Mouse (Mus musculus): ENCODE measurements around the gene Pan3. TPM values are rescaled to one million over a fixed set of nuclear protein-coding genes. Genes with fewer than 3 reads are reported as not detected.

The Pan3 gene
- total RNA-seq, 2 experiments from 2014 or later, result 156 to 404 TPM

GRCm38 (mm10) chr5:147430936-147431839, 1.2 kb downstream of the Pan3 start:
- peak; percentile 42 for ATAC-seq (replicated peaks; ENCODE audit: poor library complexity)

- no peak for ATAC-seq (replicated peaks; ENCODE audit: poor library complexity)
These were observed 3.0 kb downstream of the Pan3 start for GRCm38 (mm10) chr5:147432927-147433326.

DNA sequence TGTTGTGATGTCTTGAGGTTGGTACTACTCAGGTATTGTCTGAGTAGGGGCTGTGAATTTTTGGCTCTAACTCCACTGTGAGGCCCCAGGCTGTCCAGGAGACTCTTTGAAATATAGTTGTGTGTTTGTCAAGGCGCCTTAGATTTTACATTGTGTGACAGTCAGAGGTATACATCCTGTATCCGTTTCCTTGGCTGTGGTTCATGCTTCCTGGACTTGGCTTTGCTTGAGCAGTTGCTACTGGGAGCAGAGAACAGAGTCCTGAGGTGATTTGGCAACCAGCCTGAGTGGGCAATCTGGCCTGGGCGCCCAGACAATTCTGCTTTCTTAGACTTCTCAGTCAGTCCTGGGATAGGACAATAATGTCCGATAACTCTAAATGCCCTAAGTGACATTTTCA, 5.3 kb downstream of the Pan3 start:
- ATAC-seq (replicated peaks; ENCODE audit: poor library complexity), result peak; percentile 30

DNA sequence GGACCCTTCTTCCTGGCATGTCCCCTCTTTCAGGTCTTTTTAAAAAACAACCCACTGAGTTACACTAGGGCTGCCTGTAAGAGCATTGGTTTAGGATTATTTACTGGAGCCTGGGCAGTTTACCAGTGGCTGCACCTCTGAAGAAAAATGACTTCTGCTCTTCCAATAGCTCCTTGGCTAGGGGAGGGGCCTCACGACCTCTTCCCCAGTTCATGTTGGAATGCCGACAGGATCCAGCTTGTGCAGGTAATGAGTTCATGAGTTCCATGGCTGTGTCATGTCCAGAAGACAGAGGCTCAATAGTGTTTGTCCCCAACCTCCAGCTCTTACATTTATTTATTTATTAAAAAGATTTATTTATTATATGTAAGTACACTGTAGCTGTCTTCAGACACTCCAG, 5.8 kb downstream of the Pan3 start:
- no peak for ATAC-seq (replicated peaks; ENCODE audit: poor library complexity)

DNA sequence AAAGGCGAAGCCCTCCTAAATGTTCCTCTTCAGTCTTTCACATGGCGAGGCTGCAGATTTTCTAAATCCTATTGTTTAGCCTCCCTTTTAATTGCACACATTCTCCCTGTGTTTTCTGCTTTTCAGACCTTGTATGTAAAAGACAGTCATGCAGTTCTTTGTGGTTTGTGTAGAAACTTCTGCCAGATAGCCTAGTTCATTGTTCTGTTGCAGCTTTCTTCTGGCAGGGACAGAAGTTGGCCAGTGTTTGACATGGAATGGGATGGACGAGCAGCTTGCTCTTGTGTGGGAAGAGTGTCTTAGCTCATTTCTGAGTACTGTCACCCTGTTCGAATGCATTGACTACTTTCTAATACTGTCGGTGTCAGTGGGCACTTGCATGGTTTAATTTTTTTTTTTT, 6.5 kb downstream of the Pan3 start:
- ATAC-seq (replicated peaks; ENCODE audit: poor library complexity), result no peak

GRCm38 (mm10) chr5:147440996-147441507, 11.1 kb downstream of the Pan3 start:
- ATAC-seq (replicated peaks; ENCODE audit: poor library complexity), result no peak

- ATAC-seq (replicated peaks; ENCODE audit: poor library complexity), result peak; percentile 68
These were observed 12.0 kb downstream of the Pan3 start for GRCm38 (mm10) chr5:147441979-147442378.

DNA sequence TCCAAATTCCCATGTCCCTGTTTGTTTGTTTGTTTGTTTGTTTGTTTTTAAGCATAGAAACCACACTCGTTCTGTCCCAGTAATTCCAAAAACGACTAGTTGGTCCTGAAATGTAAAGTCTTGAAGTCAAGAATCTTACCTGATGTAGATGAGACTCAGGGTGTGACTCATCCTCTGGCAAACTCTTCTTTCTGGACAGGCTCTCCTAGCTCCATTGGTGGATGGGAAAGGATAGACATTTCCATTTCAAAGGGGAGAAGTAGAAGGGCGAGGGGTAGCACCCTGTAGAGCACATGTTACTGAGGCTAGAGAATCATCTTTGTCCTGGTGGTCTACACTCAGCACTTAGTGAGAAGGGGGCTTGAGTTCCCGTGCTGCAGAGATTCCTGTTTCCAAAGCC, 12.8 kb downstream of the Pan3 start:
- ATAC-seq (replicated peaks; ENCODE audit: poor library complexity), result no peak

DNA sequence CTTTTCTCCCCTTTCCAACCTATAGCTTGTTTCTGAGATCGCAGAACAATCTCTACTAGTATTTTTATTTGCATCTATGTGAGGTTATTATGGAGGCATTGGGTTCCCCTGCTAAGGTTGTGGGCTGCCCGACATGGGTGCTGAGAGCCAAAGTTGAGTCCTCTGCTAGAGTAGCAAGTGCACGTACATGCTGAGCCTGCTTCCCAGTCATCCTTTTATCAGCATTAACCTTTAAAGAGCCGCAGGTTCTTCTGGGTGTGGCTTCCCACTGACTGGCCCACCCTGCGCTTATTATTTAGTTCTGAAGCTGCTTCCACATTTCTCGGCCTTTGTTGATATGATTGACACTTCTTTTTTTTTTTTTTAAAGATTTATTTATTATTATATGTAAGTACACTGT, 14.3 kb downstream of the Pan3 start:
- ATAC-seq (replicated peaks; ENCODE audit: poor library complexity), result peak; percentile 24

DNA sequence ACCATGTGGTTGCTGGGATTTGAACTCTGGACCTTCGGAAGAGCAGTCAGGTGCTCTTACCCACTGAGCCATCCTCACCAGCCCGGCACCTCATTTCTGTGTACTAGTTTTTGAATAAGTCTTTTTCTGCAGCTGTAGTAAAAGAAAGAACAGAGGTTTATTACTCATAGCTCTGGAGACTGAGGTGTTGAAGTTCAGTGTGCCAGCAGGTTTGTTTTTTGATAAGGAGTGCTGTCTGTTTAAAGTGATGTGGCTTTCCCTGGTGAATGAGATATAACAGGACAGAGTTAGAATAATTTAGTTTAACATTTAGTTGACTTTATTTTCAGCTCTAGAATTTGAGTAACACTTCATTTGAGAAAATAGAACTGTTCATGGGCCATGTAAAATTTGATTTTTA, 14.8 kb downstream of the Pan3 start:
- ATAC-seq (replicated peaks; ENCODE audit: poor library complexity), result peak; percentile 43

DNA sequence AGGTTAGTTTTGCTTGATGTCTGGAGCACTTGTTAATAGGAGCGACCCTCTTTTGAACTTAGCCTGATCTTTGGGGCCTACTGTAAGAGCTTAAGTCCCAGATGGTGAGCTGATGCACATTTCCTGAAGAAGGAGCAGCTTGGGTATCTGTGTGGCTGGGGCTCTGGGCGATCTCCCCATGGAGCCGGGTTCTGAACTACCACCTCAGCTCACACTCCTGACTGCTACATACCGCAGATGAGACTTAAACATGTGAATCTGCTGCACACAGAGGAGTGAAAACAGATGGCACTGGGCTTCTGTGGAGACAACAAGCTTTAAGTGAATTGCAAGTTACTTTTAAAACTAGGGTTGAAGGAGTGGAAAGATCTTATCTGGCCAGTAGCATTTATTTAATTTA, 15.3 kb downstream of the Pan3 start:
- ATAC-seq (replicated peaks; ENCODE audit: poor library complexity), result no peak

DNA sequence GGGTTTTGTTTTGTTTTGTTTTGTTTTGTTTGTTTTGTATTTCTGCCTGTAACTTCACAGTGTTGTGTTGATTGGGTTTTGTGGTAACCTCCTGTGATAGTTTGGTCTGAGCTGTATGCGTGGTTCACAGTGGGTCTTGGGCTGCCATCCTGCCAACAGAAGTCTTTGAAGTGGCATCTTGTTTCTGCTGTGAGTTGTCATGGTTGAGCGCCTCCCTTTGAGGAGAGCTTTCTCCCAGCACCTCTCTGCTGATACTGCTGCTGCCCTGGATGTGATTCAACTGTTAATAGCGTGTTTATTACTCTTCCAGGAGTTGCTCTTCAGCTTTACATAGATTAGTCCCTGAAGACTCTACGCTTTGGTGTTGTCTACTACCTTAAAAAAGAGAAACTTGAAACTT, 18.6 kb downstream of the Pan3 start:
- ATAC-seq (replicated peaks; ENCODE audit: poor library complexity), result no peak

GRCm38 (mm10) chr5:147448933-147449332, 19.0 kb downstream of the Pan3 start:
- no peak for ATAC-seq (replicated peaks; ENCODE audit: poor library complexity)

DNA sequence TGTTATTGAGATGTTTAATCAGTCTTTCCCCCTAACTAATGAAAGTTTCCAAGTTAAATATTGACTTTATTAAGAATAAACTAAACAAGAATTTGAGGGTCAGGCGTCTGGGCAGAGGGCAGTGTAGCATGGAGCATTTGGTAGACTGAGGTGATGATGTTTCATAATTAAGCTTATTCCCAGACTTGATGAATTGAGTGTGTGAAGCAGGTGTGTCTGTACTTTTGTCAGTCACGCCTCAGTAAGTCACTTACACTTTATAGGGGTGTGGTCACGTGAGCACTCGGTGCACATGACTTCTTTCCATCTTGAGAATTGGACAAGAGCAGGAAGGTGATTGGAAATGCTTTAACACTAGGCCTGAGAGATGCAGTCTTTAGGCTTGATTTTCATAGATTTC, 26.5 kb downstream of the Pan3 start:
- ATAC-seq (replicated peaks; ENCODE audit: poor library complexity), result no peak

GRCm38 (mm10) chr5:147459821-147460567, 30.0 kb downstream of the Pan3 start:
- ATAC-seq (replicated peaks; ENCODE audit: poor library complexity), result peak; percentile 33

GRCm38 (mm10) chr5:147463251-147463650, 33.3 kb downstream of the Pan3 start:
- no peak for ATAC-seq (replicated peaks; ENCODE audit: poor library complexity)

GRCm38 (mm10) chr5:147466361-147466760, 36.4 kb downstream of the Pan3 start:
- ATAC-seq (replicated peaks; ENCODE audit: poor library complexity), result no peak

- ATAC-seq (replicated peaks; ENCODE audit: poor library complexity), result peak; percentile 59
These were observed 41.2 kb downstream of the Pan3 start for GRCm38 (mm10) chr5:147471163-147471562.

- no peak for ATAC-seq (replicated peaks; ENCODE audit: poor library complexity)
These were observed 43.1 kb downstream of the Pan3 start for GRCm38 (mm10) chr5:147473071-147473470.

DNA sequence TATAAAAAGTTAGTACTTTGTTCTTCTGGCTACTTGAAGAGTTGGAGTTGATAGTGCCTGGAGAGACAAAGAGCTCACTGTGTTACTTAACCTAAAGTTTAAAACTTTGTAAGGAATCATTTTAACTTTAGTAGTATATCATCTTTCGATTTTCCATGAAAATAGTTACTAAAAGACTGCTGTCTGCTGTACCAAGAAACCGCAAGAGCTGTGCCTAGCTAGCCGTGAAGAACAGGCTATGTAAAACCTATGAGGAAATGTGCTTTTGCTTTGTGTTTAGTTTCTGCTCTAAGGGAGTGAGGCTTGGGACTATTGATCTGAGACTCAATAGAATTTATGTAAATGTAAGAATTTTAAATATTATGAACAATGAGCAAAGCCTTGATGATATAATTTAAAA, 43.9 kb downstream of the Pan3 start:
- no peak for ATAC-seq (replicated peaks; ENCODE audit: poor library complexity)

GRCm38 (mm10) chr5:147476109-147476508, 46.1 kb downstream of the Pan3 start:
- ATAC-seq (replicated peaks; ENCODE audit: poor library complexity), result no peak

- ATAC-seq (replicated peaks; ENCODE audit: poor library complexity), result no peak
These were observed 47.1 kb downstream of the Pan3 start for GRCm38 (mm10) chr5:147477106-147477505.

Measured in megakaryocyte progenitor cell, adult 5-6 weeks (primary cell).